Mouse (Mus musculus): ENCODE results near the gene Zdhhc22.

Zdhhc22 gene

DNA sequence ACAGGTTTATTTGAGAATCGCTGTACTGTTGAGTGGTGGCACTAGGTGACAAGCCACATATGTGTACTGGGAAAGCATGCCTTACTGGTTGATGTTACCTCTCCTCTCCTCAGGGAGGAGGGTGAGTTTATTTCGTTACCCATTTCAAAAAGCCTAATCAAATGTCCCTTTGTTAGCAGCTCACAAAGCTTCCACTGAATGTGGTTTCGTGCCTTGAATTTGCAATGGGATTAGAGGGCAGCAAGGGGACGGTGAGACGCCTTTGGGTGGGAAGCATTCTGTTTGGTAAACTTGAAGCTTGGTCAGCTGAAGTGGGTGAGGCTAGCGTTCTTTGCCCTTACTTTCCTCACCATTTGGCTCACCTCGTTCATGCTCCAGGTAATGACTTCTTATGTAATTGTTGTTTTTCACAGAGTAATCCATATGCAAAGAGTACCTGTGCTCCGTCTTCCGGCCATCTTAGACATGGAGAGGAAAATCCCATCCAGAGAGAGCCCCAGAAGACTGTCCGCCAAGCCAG lies 37.8 kb downstream of the Zdhhc22 start:
- POLR2A ChIA-PET: interaction anchor here in 3 of 4 experiments (0.6 to 1.9 kb wide), 10 partner anchors 8 to 165 kb away, joined by 3 to 8 read pairs (median 3); no protein-coding TSS in a partner anchor
- CTCF ChIA-PET: interaction anchor here (0.5 to 1.5 kb wide), 8 partner anchors 22 to 1099 kb away, joined by 3 to 6 read pairs (median 4); no protein-coding TSS in a partner anchor

DNA sequence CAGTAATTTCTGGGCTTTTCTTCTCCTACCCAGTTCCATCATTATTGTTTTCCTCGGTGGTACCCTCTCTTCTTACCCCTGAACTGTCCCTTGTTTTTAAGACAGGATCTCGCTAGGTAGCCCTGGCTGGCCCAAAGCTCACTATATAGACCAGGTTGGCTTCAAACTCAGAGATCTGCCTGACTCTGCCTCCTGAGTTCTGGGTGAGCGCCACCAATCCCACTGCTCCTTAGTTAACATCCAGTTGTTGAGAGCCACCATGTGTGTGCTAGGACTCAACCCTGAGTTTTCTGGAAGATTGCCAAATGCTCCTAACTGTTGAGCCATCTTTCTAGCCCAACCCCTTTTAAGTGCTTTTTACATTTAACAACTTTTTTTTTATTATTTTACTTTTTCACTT lies 39.3 kb downstream of the Zdhhc22 start:
- ChIA-PET CTCF (no interaction called here), POLR2A (interaction anchor here in 2 of 4 experiments (1.0 to 1.7 kb wide), 5 partner anchors 9 to 69 kb away, joined by 3 to 4 read pairs (median 3); no protein-coding TSS in a partner anchor)

DNA sequence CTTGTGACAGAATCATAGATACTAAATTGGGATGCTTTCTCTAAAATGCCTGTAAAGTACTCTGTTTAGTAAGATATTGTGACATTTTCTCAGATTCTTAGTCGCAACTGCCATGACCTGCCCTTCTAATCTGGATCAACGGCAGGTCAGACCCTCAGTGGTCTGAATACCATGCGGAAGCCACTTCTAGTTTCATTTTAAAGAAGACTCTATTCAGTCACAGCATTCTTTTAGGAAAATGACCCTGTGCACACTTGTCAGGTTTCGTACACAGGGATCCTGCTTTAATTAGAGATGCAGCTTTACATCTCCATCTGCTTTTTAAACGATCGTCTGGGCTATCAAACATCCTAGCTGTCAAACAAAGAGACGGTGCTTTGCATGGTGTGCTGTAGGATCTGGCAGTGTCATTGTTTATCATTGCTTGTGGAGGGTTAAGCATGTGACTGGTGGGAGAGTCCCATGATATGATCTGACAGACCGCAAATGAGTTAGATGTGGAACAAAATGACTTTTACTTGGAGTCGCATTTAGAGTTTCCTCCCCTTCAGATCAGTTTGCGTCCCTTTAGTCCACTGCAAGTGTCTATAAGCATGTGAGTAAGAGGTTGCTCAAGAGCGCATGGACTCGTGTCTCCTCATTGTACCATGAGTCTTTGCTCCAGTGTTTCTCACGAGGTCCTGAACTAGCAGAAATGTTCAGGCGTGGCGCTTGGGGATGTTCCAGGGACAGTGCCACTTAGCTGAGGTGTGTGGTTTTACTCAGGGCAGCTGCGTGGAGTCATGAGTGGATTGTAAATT lies 39.9 kb downstream of the Zdhhc22 start:
- POLR2A ChIA-PET: interaction anchor here in 2 of 4 experiments (1.0 to 1.7 kb wide), 8 partner anchors 8 to 182 kb away, joined by 3 to 4 read pairs (median 3); no protein-coding TSS in a partner anchor
- CTCF ChIA-PET: no interaction called here

DNA sequence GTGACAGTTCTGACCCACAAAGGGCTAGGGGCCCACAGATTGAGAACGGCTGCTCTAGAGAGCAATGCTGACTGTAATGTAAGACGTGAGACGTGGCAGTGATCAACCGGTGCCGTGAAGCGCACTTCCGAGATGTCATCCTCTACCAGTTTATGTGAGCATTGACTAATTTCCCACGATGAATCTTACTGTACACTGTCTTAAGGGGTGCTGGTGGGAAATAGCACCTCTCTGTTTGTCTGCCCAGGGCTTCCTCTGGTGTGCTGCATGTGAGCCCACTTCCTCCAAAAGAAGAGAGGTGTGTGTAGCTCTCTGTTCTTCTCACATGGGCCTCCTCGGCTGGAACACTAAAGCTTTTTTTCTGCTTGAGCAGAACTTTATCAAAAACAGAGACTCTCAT lies 40.7 kb downstream of the Zdhhc22 start:
- ChIA-PET POLR2A (interaction anchor here in 2 of 4 experiments (1.0 to 1.7 kb wide), 4 partner anchors 18 to 181 kb away, joined by 3 read pairs; no protein-coding TSS in a partner anchor), CTCF (no interaction called here)

DNA sequence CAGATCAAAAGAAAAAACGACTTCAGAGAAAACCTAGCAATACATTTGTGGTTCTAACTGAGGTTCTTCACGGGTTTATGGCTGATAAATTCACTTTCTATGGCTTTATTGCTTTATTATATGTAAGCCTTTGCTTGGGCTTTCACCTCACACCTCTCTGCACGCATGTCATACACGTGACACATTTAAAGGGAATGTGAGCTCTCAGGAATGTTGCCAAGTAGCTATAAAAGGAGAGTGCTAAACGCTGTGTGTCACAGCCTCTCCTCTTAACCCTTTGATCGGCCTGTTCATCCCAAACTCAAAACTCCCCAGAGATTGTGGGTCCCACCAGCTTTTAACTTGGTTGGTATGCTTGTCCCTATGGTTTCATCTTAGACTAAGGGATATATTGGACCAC lies 41.6 kb downstream of the Zdhhc22 start:
- ChIA-PET POLR2A (interaction anchor here in 3 of 4 experiments (0.5 to 10.9 kb wide), 15 partner anchors 9 to 154 kb away, joined by 3 to 294 read pairs (median 3); partner anchors contain the start of genes Irf2bpl (in 1 of the 3) and Zdhhc22 (in 1 of the 3)), CTCF (interaction anchor here in 3 of 4 experiments (0.5 to 0.8 kb wide), 3 partner anchors 13 to 1456 kb away, joined by 4 to 7 read pairs (median 4); no protein-coding TSS in a partner anchor)

DNA sequence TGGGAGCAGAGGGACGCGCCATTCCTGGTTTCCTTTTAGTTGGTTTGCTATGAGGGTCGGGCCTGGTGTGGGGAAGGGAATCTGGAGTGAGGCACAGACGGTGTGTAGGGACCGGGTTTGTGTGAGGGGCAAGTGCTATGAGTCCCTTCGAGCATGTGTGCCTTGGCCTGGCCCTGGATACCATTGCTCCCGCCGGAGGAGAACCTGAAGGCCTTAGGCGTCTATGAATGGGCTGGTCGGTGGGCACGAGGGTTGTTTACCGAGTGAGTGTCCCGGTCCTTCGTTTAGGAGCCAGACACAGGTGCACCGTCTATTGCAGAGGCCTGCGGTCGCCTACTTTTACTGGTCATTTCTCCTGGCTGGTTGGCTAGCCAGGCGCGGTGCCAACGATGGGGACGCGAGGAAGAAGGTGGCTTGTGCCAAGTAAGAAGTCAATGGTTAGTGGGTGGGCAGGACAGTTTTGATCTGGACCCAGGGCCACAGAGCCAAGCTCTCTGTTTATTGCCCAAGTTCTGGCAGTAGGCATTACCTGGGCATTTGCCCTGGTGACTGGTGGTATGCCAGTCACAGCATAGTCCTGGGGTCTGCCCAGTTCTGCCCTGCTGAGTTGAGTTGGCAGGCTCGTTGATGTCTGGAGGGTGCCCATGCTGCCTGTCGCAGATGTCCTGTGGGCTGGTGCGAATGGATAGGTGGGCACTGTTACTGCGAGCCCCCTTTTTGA lies 42.4 kb downstream of the Zdhhc22 start:
- CTCF ChIA-PET: interaction anchor here (0.5 to 5.7 kb wide), 17 partner anchors 13 to 233 kb away, joined by 3 to 66 read pairs (median 5); no protein-coding TSS in a partner anchor
- POLR2A ChIA-PET: interaction anchor here (0.5 to 10.9 kb wide), 108 partner anchors 8 to 706 kb away, joined by 3 to 294 read pairs (median 4); partner anchors contain the start of genes Irf2bpl (in 2 of the 4), Pomt2 (in 2 of the 4), Gpatch2l (in 1 of the 4) and Gstz1 (in 1 of the 4)

DNA sequence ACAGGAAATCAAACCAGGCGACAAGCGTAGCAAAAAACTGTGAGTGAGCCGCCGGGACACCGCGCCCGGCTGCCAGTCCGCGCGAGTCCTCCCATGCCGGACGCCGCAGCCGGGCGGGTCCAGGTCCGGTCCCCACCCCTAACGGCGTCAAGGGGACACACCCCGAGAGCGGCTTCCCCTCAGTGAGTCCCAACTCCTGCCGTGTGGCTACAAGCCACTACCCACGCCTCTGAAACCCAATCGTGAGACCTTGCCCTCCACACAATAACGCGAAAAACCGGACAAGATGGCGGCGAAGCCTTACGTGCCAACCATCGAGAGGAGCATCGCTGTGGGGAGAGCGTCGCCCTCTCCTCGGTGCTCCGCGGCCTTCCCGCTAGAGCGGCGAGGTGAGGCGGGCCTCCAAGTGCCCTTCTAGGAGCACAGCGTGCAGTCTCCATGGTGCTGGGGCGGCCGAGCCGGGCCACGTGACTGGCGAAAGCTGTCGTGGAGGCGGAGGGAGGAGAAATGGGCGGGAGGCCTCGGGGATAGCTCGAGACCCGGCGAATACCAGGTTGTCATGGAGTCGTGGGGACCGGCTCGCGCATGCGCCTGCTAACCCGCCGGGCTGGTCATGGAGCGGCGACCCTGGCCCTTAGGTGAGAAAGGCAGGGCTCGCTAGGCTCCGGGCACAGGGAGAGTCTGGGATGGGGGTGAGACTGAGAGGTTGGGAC lies 43.2 kb downstream of the Zdhhc22 start, which contains the start of gene Cipc:
Gene Cipc, plus strand, starts transcription at position 182 of the 713 bp plus-strand sequence.
- ChIA-PET POLR2A (interaction anchor here (0.5 to 10.9 kb wide), 111 partner anchors 8 to 705 kb away, joined by 3 to 294 read pairs (median 4); partner anchors contain the start of genes Pomt2 (in 2 of the 4), Gpatch2l (in 1 of the 4), Gstz1 (in 1 of the 4) and Irf2bpl (in 1 of the 4)), CTCF (interaction anchor here in 3 of 4 experiments (0.6 to 5.7 kb wide), 25 partner anchors 14 to 232 kb away, joined by 3 to 66 read pairs (median 5); partner anchors contain the start of gene Irf2bpl (in 1 of the 3))

DNA sequence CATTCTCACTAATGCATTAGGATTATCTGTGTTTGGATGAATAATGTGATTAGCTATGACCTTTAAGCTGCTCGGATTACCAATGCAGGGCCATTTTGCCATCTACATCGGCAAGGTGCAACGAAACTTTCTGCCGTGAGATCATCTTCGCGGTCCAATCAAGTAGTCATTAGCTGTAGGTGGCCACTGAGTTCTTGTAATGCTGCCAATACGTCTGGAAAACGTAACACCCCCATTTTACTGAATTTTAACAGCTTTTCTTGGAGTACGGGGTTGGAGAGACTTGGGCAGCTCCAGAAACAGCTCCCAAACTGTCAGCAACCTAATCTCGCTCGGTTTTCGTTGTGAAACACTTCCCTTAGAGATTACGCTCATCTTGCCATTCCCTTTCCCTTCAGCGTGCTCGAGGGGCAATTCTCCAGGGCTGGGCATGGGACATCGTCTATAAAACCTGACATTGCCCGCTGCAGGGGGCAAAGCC lies 43.9 kb downstream of the Zdhhc22 start:
- ChIA-PET POLR2A (interaction anchor here (0.6 to 10.9 kb wide), 52 partner anchors 9 to 1122 kb away, joined by 3 to 294 read pairs (median 6); partner anchors contain the start of genes Erg28 (in 1 of the 4) and Ttll5 (in 1 of the 4)), CTCF (interaction anchor here in 3 of 4 experiments (0.6 to 5.7 kb wide), 18 partner anchors 14 to 231 kb away, joined by 3 to 66 read pairs (median 5); no protein-coding TSS in a partner anchor)

DNA sequence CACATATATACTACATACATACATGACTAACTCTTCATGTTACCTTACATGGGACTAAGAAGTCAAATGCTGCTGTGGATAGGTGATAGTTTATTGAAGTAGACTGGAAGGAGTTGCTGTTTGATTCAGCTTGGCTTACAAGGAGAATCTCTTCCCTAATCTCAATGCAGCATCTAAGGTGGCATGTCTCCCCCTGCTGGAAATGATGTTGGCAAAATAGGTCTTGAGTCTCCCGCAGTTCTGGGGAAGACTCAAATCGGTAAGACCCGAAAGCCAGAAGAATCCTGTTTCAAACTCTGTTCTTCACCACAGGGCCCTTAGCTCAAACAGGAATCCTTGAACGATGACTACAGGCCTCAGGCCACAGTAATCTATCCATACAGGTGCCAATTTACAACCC lies 45.1 kb downstream of the Zdhhc22 start:
- POLR2A ChIA-PET: interaction anchor here (0.7 to 10.9 kb wide), 34 partner anchors 12 to 475 kb away, joined by 3 to 294 read pairs (median 6); no protein-coding TSS in a partner anchor
- CTCF ChIA-PET: interaction anchor here (0.6 to 5.7 kb wide), 41 partner anchors 10 to 866 kb away, joined by 3 to 66 read pairs (median 4); partner anchors contain the start of gene Tgfb3 (in 1 of the 4)

DNA sequence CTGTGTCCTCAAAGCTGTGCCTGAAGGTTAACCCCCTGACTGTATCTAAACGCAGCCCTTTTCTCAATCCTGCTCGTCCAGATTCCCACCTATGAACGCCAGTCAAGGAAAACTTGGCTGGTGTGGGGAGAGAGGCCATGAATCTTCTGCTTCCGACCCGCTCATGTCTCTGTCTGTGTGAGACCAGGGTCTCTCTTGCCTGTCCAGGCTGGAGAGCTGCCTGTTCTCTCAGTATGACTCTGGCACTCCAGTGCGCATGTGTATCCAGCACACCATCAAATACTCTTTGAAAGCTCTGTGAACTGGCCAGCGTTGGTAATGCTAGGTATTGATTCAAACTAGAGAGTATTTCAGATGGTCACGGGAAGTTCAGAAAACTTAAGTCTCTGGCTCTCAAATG lies 46.8 kb downstream of the Zdhhc22 start:
- CTCF ChIA-PET: interaction anchor here (0.5 to 5.7 kb wide), 23 partner anchors 11 to 540 kb away, joined by 3 to 66 read pairs (median 6); no protein-coding TSS in a partner anchor

DNA sequence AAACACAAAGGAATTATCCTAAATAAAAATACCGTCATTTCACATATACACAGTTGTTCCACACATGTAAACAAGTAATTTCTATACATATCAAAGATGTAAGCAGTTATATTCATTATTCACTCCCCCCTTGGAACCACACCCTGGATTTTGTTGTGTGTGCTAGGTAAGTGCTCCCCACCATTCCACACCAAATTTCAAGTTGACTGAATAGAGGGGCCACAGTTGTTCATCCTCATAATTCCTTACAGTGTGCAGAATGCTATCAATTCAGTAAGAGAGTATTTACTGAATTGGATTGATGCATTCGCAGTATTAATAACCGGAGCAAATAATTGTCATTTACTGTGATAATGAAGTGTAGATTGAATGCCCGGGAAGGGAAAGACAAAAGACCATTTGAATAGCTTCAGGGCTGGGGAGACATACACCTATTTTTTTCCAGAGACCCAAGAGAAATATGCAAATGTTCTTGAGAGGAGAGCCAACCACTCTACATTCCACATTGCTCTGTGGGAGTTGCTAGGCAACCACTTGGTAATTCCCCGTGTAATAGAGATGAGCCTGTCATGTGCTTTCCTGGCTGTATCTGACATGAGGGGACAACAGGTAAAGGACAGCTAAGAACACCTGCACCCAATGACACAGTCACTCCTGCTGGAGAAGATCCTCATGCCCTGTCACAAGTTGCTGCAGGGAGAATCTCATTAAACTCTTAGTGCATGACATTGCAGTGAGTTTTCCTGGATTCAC lies 48.3 kb downstream of the Zdhhc22 start:
- ChIA-PET CTCF (interaction anchor here (0.6 to 5.7 kb wide), 15 partner anchors 10 to 173 kb away, joined by 3 to 66 read pairs (median 4); no protein-coding TSS in a partner anchor), POLR2A (interaction anchor here (0.6 to 10.9 kb wide), 66 partner anchors 9 to 471 kb away, joined by 3 to 294 read pairs (median 4); partner anchors contain the start of genes Irf2bpl (in 1 of the 4) and Pomt2 (in 1 of the 4))

More for the DNA sequence above, 46.8 kb downstream of the Zdhhc22 start:
- POLR2A ChIA-PET: interaction anchor here (0.5 to 10.9 kb wide), 72 partner anchors 10 to 686 kb away, joined by 3 to 294 read pairs (median 5); partner anchors contain the start of gene Irf2bpl (in 1 of the 4)

DNA sequence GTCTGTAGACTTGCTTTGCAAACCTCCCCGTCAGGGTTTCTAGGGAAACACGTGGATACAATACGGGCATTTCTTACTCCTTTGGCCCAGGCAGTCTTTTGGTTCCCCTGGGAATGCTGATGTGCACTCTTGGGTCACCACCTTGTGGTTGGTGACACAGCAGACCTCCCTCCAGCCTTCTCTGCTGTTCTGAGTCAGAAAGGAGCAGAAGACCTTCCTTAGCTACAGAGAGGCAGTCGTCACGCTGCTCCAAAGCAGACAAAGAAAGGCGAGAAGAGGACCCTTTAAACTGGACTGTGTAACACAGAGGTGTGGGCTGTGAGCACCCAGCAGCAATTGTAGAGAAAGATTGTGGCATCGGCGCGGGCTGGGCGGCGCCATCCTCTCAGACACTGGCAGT lies 49.1 kb downstream of the Zdhhc22 start:
- CTCF ChIA-PET: interaction anchor here in 3 of 4 experiments (0.6 to 1.2 kb wide), 7 partner anchors 10 to 144 kb away, joined by 3 to 7 read pairs (median 4); no protein-coding TSS in a partner anchor

DNA sequence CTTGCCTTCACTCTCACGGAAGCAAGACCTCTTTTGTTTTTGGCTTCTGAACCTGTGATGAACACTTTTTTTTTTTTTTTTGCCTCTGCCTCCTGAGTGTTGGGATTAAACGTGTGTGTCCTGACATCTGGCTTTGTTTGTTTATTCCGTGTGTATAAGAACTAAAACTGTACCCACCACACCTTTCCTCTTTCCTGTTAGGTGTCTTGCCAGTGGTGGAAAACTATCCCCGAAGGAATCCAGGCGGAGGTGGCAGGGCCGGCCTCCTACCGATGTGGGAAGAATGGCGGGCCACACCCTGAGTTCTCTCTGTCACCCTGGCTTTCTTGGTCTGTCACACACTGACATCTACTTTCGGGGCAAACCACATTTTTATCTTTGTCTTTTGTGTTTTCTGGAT lies 51.7 kb downstream of the Zdhhc22 start:
- CTCF ChIA-PET: interaction anchor here in 1 of 4 experiments (0.6 to 1.5 kb wide), 2 partner anchors 15 to 27 kb away, joined by 4 read pairs; no protein-coding TSS in a partner anchor
- POLR2A ChIA-PET: interaction anchor here in 2 of 4 experiments (0.7 to 10.9 kb wide), 15 partner anchors 9 to 440 kb away, joined by 3 to 294 read pairs (median 3); partner anchors contain the start of gene Cipc (in 2 of the 2)

More for the DNA sequence above, 49.1 kb downstream of the Zdhhc22 start:
- POLR2A ChIA-PET: interaction anchor here (0.7 to 10.9 kb wide), 22 partner anchors 8 to 172 kb away, joined by 3 to 294 read pairs (median 14); no protein-coding TSS in a partner anchor

DNA sequence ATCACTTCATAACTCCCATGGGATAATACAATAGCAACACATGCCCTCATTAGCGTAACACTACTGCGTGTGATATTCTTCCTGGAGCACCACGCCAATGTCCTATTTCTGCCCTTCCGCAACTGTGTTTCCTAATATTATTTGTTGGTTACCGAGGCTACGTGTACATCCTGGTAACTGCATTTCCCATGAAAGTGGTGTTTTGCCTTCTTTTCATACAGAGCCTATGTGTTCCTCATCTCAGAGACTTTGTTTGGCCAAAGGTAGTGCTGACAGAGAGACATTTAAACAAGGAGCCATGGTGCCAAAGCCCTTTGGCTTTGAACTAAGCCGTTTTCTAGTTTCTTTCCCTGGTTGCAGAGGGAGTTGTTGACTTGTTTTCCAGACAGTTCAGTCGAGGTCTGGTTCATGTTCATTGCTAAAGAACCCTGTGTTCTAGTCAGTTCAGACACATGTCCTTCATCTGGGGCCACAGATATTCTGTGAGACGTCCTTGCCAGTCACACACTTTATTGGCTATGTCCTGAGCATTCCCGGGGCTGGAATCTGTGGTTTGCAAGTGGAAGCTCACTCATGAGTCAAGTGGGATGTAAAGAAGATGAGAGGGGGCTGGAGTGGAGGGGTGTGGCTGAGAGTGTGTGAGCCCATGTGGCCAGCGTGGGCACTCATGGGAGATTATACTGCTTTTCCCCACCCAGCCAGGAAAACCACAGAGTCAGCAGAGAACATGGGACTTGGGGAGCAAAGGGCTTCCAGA lies 53.5 kb downstream of the Zdhhc22 start:
- CTCF ChIA-PET: no interaction called here
- POLR2A ChIA-PET: interaction anchor here in 2 of 4 experiments (0.6 to 2.6 kb wide), 5 partner anchors 10 to 41 kb away, joined by 3 to 5 read pairs (median 4); partner anchors contain the start of gene Cipc (in 1 of the 2)
